Mouse (Mus musculus) ES-Bruce4 (cell line): Measurements from ENCODE around the gene F2r.

ENCODE experiments used
- CTCF ChIP-seq: IDR thresholded peaks from one replicate; pipeline ENCODE4 v1.8.1; 2011; ENCODE audit warnings: low read depth, low read length
- POLR2A ChIP-seq: IDR thresholded peaks from one replicate; pipeline ENCODE4 v1.8.1; 2011; ENCODE audit warnings: low read length; ENCODE audit not compliant: insufficient read depth

DNA sequence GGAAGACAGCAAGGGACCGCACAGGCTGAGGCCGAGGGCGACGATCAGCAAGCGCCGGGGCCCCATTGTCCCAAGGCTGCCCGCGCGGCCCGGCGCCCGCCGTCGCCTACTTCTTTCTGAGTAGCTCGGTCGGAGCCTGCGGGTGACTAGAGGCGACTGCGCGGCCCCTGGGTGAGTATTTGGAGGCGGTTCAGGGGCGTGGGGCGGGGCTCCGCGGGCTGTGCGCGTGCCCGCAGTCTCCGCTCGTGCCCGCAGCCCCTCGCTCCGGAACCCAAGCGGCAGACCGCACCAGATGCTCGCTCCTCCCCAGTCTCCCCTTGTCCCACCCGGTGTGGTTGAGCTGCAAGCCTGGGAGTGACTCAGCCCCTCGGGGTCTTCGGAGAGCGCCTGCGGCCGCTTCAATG, at the start of gene F2r:
- no peak for TF ChIP-seq CTCF
- no peak for TF ChIP-seq POLR2A
